Mouse (Mus musculus) ES-E14 (cell line): ENCODE measurements around the gene Gm28047. TPM values are rescaled to one million over a fixed set of nuclear protein-coding genes. Genes with fewer than 3 reads are reported as not detected.

Experiments
- DNase-seq: peaks from one replicate; pipeline ENCODE4 v3.0.0-alpha.2; 2013; ENCODE audit warnings: low read depth, low spot score
- H3K27ac ChIP-seq: 2 replicates; pipeline ENCODE4 v1.5.1; 2012; ENCODE audit warnings: low read depth, mild to moderate bottlenecking, low read length, moderate library complexity, mixed read lengths; ENCODE audit not compliant: poor library complexity, insufficient read depth, severe bottlenecking
- H3K36me3 ChIP-seq: 2 replicates; pipeline ENCODE4 v1.6.1; 2012; ENCODE audit warnings: mild to moderate bottlenecking, low read length, moderate library complexity, mixed read lengths; ENCODE audit not compliant: control insufficient read depth, poor library complexity, insufficient read depth, severe bottlenecking
- H3K4me1 ChIP-seq, 2 experiments: fragments of 150-350 bp in 1 of 2; sonication (generic) in 1 of 2; 2 replicates each; pipeline ENCODE4 v1.6.1; 2012; ENCODE audit warnings: low read length in 2 of 2, mild to moderate bottlenecking in 1 of 2, mixed read lengths in 1 of 2; ENCODE audit not compliant: control insufficient read depth in 2 of 2, insufficient read depth in 2 of 2, poor library complexity in 1 of 2
- H3K4me3 ChIP-seq, 2 experiments: fragments of 150-350 bp in 1 of 2; sonication (generic) in 1 of 2; 2 replicates each; pipeline ENCODE4 v1.5.1; 2012; ENCODE audit warnings: low read length in 2 of 2, low read depth in 1 of 2, mild to moderate bottlenecking in 1 of 2, mixed read lengths in 1 of 2; ENCODE audit not compliant: insufficient read depth in 1 of 2, poor library complexity in 1 of 2, severe bottlenecking in 1 of 2
- H3K9ac ChIP-seq: 2 replicates; pipeline ENCODE4 v1.6.1; 2012; ENCODE audit warnings: low read depth, mild to moderate bottlenecking, low read length, mixed read lengths; ENCODE audit not compliant: poor library complexity, insufficient read depth, severe bottlenecking
- H3K9me3 ChIP-seq: fragments of 150-350 bp; sonication (generic); 2 replicates; pipeline ENCODE4 v1.6.1; 2012; ENCODE audit warnings: low read depth, mild to moderate bottlenecking, low read length; ENCODE audit not compliant: control insufficient read depth, insufficient read depth
- CHD2 ChIP-seq: IDR thresholded peaks from 2 replicates; pipeline ENCODE4 v1.6.1; 2014; ENCODE audit warnings: mild to moderate bottlenecking, low read depth, low read length, inconsistent platforms
- HCFC1 ChIP-seq: IDR thresholded peaks from 2 replicates; pipeline ENCODE4 v1.6.1; 2012; ENCODE audit warnings: low read length, inconsistent platforms, borderline replicate concordance; ENCODE audit not compliant: insufficient read depth
- MAFK ChIP-seq: IDR thresholded peaks from 2 replicates; pipeline ENCODE4 v1.6.1; 2014; ENCODE audit warnings: mild to moderate bottlenecking, low read depth, low read length, inconsistent platforms; ENCODE audit not compliant: insufficient read depth
- ZC3H11A ChIP-seq: IDR thresholded peaks from 2 replicates; pipeline ENCODE4 v1.6.1; 2012; ENCODE audit warnings: low read depth, mild to moderate bottlenecking, inconsistent platforms, low read length, borderline replicate concordance
- ZNF384 ChIP-seq: IDR thresholded peaks from 2 replicates; pipeline ENCODE4 v1.6.1; 2012; ENCODE audit warnings: low read depth, low read length, inconsistent platforms
- in situ Hi-C, 2 experiments: fragments of 600-800 bp; cut with MboI; formaldehyde crosslinking; loops; one replicate each; pipeline ENCODE4 v1.15.1; 2025; ENCODE audit warnings: low sequenced_read_pairs in 2 of 2, inconsistent platforms in 1 of 2; ENCODE audit not compliant: unreplicated experiment in 2 of 2
- total RNA-seq: library from RNA; depleted of rRNA; stranded (reverse); fragments of 300-350 nt; gene quantifications from 2 replicates; pipeline ENCODE4 v1.2.3, GENCODE M21; 2012

Gene Gm28047
- total RNA-seq, 1 experiment = not detected

DNA sequence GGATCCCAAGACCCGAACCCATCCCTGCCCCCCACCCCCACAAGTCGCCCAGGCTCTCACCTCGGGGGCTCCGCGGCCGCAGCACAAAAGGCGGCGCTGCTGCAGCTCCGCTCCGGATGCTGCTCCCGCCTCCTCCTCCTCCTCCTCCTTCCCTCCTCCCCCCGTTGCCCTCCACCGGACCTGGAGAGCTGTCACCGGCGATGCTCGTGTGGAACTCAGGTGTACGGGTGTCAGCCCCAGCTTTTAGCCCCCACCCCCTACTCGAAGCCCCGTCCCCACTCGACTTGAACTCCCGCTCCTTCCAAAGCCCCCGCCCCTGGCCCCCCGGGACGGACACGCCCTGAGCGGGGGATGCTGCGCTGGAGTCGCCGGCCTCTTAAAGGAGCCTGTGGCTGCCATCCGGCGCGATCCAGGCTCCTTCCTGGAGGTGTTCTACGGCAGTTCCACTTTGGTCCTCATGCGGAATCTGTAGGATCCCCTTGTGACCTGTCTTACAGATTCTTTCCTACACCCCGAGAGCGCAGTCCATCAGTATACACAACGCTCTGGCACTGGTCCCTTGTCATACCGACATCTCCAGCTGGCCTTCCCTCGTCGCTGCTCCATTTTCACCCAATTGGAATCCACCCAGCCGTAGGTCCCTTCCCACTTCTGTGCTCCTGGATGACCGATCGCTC is 108.0 kb downstream of the Gm28047 start, which contains the start of gene Map3k12:
Gene Map3k12 (minus strand): TSS at position 337 of the 677 bp plus-strand sequence.
- Histone ChIP-seq H3K9me3 (no peaks in the 10 kb centered on the region), H3K36me3 (peaks cover 14% of the 10 kb centered on the region), H3K4me3 (peak within 1 kb of the TSS; percentile 80 to 84), H3K27ac (peak within 1 kb of the TSS; percentile 36; the same call in 1 of the 2 replicates), H3K4me1 (peaks cover 0 to 9% of the 10 kb centered on the region in 2 experiments; a peak in 2 of 4 replicates), H3K9ac (peak within 1 kb of the TSS; percentile 81)
- 0 out of 2 replicates have a peak, but pooled peaks have one; percentile 18 for TF ChIP-seq HCFC1
- no peak for TF ChIP-seq CHD2
- DNase-seq = no peak
- in situ Hi-C loops = no loop called here

DNA sequence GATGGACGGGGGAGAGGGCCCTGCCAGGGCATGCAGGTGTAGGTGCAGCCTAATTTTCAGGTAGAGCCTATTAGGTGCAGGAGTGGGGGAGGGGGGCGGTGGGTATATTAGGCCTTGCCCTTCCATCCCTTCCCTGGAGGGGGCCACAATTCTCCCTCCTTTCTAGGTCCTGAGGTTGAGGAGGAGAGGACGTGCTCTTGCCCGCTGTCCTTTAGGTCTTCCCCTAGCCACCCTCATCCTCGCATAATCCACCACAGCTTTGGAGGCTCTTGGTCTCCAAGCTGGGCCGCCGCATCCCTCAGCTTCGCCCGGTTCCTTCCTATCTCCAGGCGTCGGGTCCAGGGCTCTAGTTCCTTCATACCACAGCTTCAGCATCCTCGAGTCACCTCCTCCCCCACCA is 108.6 kb downstream of the Gm28047 start:
- in situ Hi-C loops = no loop called here
- Histone ChIP-seq H3K4me3 (peak overlapping the region; percentile 80 to 84), H3K9me3 (no peaks in the 10 kb centered on the region), H3K9ac (peak overlapping the region; percentile 81), H3K4me1 (peaks cover 0 to 15% of the 10 kb centered on the region in 2 experiments; a peak in 2 of 4 replicates), H3K27ac (peak overlapping the region; percentile 2; the same call in 1 of the 2 replicates), H3K36me3 (peaks cover 10% of the 10 kb centered on the region)
- TF ChIP-seq CHD2 (no peak), ZNF384 (no peak), ZC3H11A (no peak), MAFK (no peak), HCFC1 (no peak)
- no peak for DNase-seq

DNA sequence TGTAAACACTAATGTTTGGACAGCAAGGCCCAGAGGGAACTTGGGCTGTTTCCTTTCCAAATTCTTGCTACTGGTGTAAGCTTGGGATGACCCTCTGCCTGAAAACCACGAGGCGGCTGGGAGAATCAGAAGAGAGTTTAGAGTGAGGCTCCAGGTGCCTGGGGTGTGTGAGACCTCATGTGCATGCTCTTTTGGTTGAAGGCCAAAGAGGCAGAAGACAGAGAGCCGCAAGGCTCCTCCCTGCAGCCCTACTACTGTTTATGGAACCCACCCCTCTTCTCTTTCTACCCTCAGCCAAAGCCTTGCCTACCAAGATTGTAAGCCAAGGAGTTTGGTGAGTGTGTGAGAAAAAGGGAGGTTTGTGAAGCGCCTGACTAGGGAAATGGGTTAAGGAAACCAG is 109.1 kb downstream of the Gm28047 start:
- H3K36me3 ChIP-seq = peaks cover 7% of the 10 kb centered on the region; the same call in 1 of the 2 replicates
- DNase-seq = no peak
- H3K4me1 ChIP-seq = peaks cover 0 to 20% of the 10 kb centered on the region in 2 experiments; a peak in 2 of 4 replicates
- no peak for TF ChIP-seq CHD2
- no peak for TF ChIP-seq ZNF384
- no peak for TF ChIP-seq HCFC1
- TF ChIP-seq ZC3H11A = no peak
- TF ChIP-seq MAFK = no peak
- H3K9ac ChIP-seq = peak overlapping the region; percentile 81; the same call in 1 of the 2 replicates
- in situ Hi-C loops = no loop called here
- no peaks in the 10 kb centered on the region for H3K9me3 ChIP-seq
- H3K4me3 ChIP-seq = peak overlapping the region; percentile 80 to 84
- H3K27ac ChIP-seq = no peak overlapping the region; the same call in 1 of the 2 replicates

DNA sequence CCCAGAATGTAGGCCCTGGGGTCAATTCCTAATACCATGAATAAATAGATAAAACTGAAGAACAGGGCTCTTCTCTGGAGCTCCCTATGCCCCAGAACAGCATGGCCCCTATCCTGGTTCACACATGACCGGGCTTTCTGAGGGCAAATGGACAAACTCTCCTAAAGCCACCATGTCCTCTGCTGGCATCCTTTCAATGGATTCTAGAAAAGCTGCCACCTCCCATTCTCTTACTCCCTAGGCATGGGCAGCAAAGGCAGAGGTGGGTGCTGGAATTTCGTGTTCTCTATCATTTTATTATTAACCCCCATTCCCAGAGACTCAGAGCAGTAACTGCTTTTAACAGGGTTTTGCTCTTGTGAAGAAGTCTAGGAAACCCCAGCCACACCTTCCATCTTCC is 109.6 kb downstream of the Gm28047 start:
- H3K36me3 ChIP-seq = peaks cover 1% of the 10 kb centered on the region; the same call in 1 of the 2 replicates
- no peak for DNase-seq
- TF ChIP-seq HCFC1 (no peak), CHD2 (no peak), ZNF384 (no peak), ZC3H11A (no peak), MAFK (no peak)
- in situ Hi-C loops = no loop called here
- no peaks in the 10 kb centered on the region for H3K9me3 ChIP-seq
- H3K27ac ChIP-seq = no peak overlapping the region
- H3K4me3 ChIP-seq = no peak overlapping the region
- no peak overlapping the region for H3K9ac ChIP-seq
- peaks cover 0 to 20% of the 10 kb centered on the region in 2 experiments; a peak in 2 of 4 replicates for H3K4me1 ChIP-seq
